Mouse (Mus musculus) testis, adult 2 months (tissue): ENCODE data around the gene Pdlim1.

Source experiments
- CTCF ChIP-seq: fragments of 200-500 bp; IDR thresholded peaks from 2 replicates; pipeline ENCODE4 v1.5.1; 2012; ENCODE audit warnings: low read depth, mild to moderate bottlenecking, inconsistent platforms, low read length, moderate library complexity; ENCODE audit not compliant: control insufficient read depth, insufficient read depth, insufficient replicate concordance
- POLR2A ChIP-seq: fragments of 200-500 bp; IDR thresholded peaks from 2 replicates; pipeline ENCODE4 v1.6.1; 2012; ENCODE audit warnings: low read depth, mild to moderate bottlenecking, inconsistent platforms, low read length, moderate library complexity; ENCODE audit not compliant: control insufficient read depth

DNA sequence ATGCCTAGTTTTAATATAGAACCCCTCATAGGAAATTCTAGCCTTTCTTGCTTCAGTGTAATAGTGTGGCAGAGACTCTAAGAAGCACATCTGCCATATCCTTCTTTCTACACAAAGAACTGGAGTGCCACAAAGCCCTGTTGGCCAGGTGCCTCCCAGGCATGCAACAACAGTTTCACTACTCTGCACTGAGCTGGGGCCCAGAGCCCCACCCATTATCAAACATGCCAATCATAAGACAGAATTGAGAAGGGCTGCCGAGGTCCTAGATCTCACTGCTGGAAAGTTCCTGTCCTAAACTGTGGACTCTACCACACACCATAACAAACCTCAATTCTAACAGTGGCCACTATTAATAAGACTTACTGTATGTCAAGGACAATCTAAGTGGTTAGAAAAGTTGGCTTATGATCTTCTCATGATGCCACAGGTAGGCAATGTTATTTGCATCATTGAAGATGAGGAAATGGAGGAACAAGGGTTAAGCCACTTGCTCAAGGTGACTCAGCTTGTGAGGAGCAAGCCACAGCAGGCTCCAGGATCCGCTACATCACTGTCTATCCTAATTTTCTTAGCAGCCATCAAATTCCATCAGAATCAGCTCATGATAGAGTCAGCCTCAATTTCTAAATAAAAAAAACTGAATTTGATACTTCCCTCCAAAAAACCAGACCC lies 15.1 kb downstream of the Pdlim1 start:
- TF ChIP-seq POLR2A (no peak), CTCF (no peak)
